Mouse (Mus musculus): ENCODE measurements around the gene Stk32b.

GRCm38 (mm10) chr5:37427210-37427609 is 289.8 kb downstream of the Stk32b start:
- TF ChIP-seq GATA1 (IDR thresholded peaks at IDR 0.05; ENCODE audit: borderline replicate concordance, low read length) (no peak), FLI1 (IDR thresholded peaks at IDR 0.05; ENCODE audit: low read length) (no peak)
